ENCODE assay signal across 9 mouse cellular contexts in genomic region chr19:9071456-9072156, GRCm38 (mm10). TPM values are rescaled to one million over a fixed set of nuclear protein-coding genes. Genes with fewer than 3 reads are reported as not detected.
DNase-seq lines count a peak whose midpoint lies in the region; ATAC-seq lines count a peak whose summit lies in the region.
"Had no signal": no experiment of that assay in that cellular context is flagged by ENCODE, and none has a peak within 500 bp of the region (broad histone marks: within the 10 kb centered on the region; RNA-seq: fewer than 3 reads in every experiment).

No protein-coding gene starts in this region.

- H3K4me1 ChIP-seq in liver, embryonic 16.5 days (ENCODE audit: control insufficient read depth, low read depth, low read length): no peaks in the 10 kb centered on the region; the same call in 1 of the 2 replicates
- H3K4me1 ChIP-seq in liver, embryonic 12.5 days: peaks cover 17% of the 10 kb centered on the region
- H3K4me1 ChIP-seq in heart, embryonic 14.5 days (ENCODE audit: control insufficient read depth in 2 of 2, insufficient read depth in 2 of 2, low read length in 2 of 2): peaks cover 31% of the 10 kb centered on the region in 2 experiments
- peaks cover 43% of the 10 kb centered on the region for H3K4me1 ChIP-seq in kidney, embryonic 15.5 days
- H3K4me1 ChIP-seq in lung, embryonic 16.5 days (replicated peaks; ENCODE audit: control insufficient read depth, insufficient read depth, low read length): peaks cover 31% of the 10 kb centered on the region

- H3K9ac ChIP-seq in liver, embryonic 16.5 days (ENCODE audit: low read depth, low read length): no peak overlapping the region
- H3K9ac ChIP-seq in liver, embryonic 12.5 days: no peak overlapping the region
- H3K9ac ChIP-seq in heart, embryonic 14.5 days (ENCODE audit: low read length): 0 out of 2 replicates have a peak overlapping the region, but pooled peaks have one; percentile 4
- H3K9ac ChIP-seq in kidney, embryonic 15.5 days: no peak overlapping the region
- H3K9ac ChIP-seq in lung, embryonic 16.5 days (ENCODE audit: low read length): no peak overlapping the region; the same call in 1 of the 2 replicates
- H3K9ac ChIP-seq: liver, embryonic 14.5 days had no signal

- H3K9me3 ChIP-seq in liver, embryonic 16.5 days (replicated peaks; ENCODE audit: control insufficient read depth, low read length): no peaks in the 10 kb centered on the region
- no peaks in the 10 kb centered on the region for H3K9me3 ChIP-seq in liver, embryonic 12.5 days (replicated peaks)
- no peaks in the 10 kb centered on the region for H3K9me3 ChIP-seq in heart, embryonic 14.5 days (ENCODE audit: control insufficient read depth, low read length)
- no peaks in the 10 kb centered on the region for H3K9me3 ChIP-seq in kidney, embryonic 15.5 days (replicated peaks)
- H3K9me3 ChIP-seq in lung, embryonic 16.5 days (ENCODE audit: control insufficient read depth, low read length): no peaks in the 10 kb centered on the region

- peak; percentile 46 to 67 for DNase-seq in cerebellum, postnatal 25 days
- peak; percentile 17 to 38 for DNase-seq in right cerebral cortex, postnatal 36 days (ENCODE audit: low spot score in 2 of 2)
- no peak for DNase-seq in thymus, postnatal 10 days (ENCODE audit: low spot score in 2 of 2)

- no peaks in the 10 kb centered on the region for H3K36me3 ChIP-seq in liver, embryonic 16.5 days (ENCODE audit: control insufficient read depth, insufficient read depth)
- no peaks in the 10 kb centered on the region for H3K36me3 ChIP-seq in liver, embryonic 12.5 days
- H3K36me3 ChIP-seq in heart, embryonic 14.5 days (ENCODE audit: control insufficient read depth, insufficient read depth, low read length): no peaks in the 10 kb centered on the region
- H3K36me3 ChIP-seq in kidney, embryonic 15.5 days: no peaks in the 10 kb centered on the region
- no peaks in the 10 kb centered on the region for H3K36me3 ChIP-seq in lung, embryonic 16.5 days (ENCODE audit: control insufficient read depth, insufficient read depth, low read length)

- WGBS in liver, embryonic 16.5 days (ENCODE audit: insufficient replicate concordance): 42% methylated on average over 7 of the region's 7 CpGs
- 57% methylated on average over 7 of the region's 7 CpGs for WGBS in liver, embryonic 12.5 days (ENCODE audit: insufficient replicate concordance)
- WGBS in heart, embryonic 14.5 days: 30% methylated on average over 7 of the region's 7 CpGs
- WGBS in kidney, embryonic 15.5 days: 59% methylated on average over 7 of the region's 7 CpGs
- 34% methylated on average over 7 of the region's 7 CpGs for WGBS in lung, embryonic 16.5 days

- H3K4me3 ChIP-seq in liver, embryonic 16.5 days (ENCODE audit: low read depth, low read length): no peak overlapping the region
- H3K4me3 ChIP-seq in liver, embryonic 12.5 days: no peak overlapping the region
- no peak overlapping the region for H3K4me3 ChIP-seq in heart, embryonic 14.5 days (ENCODE audit: control insufficient read depth in 1 of 2, insufficient read depth in 1 of 2, low read depth in 1 of 2, low read length in 2 of 2)
- H3K4me3 ChIP-seq in kidney, embryonic 15.5 days (replicated peaks): no peak overlapping the region
- no peak overlapping the region for H3K4me3 ChIP-seq in lung, embryonic 16.5 days (ENCODE audit: low read length)

- H3K27me3 ChIP-seq in liver, embryonic 16.5 days (ENCODE audit: control insufficient read depth, insufficient read depth, low read depth, low read length): no peaks in the 10 kb centered on the region
- H3K27me3 ChIP-seq in liver, embryonic 12.5 days (replicated peaks): no peaks in the 10 kb centered on the region
- H3K27me3 ChIP-seq in heart, embryonic 14.5 days (ENCODE audit: control insufficient read depth, insufficient read depth, low read length): no peaks in the 10 kb centered on the region
- no peaks in the 10 kb centered on the region for H3K27me3 ChIP-seq in kidney, embryonic 15.5 days
- no peaks in the 10 kb centered on the region for H3K27me3 ChIP-seq in lung, embryonic 16.5 days (ENCODE audit: control insufficient read depth, insufficient read depth, low read depth, low read length)

- no peak overlapping the region for H3K27ac ChIP-seq in liver, embryonic 16.5 days (ENCODE audit: low read length)
- H3K27ac ChIP-seq in liver, embryonic 12.5 days: no peak overlapping the region
- peak overlapping the region; percentile 74 to 78 for H3K27ac ChIP-seq in heart, embryonic 14.5 days (replicated peaks in 1 of 2; ENCODE audit: control insufficient read depth in 1 of 2, insufficient read depth in 1 of 2, low read depth in 2 of 2, low read length in 2 of 2)
- H3K27ac ChIP-seq in kidney, embryonic 15.5 days: peak overlapping the region; percentile 77
- H3K27ac ChIP-seq in lung, embryonic 16.5 days (ENCODE audit: low read length): peak overlapping the region; percentile 86
- H3K27ac ChIP-seq: liver, embryonic 14.5 days had no signal

- H3K4me2 ChIP-seq in liver, embryonic 16.5 days (ENCODE audit: low read depth, low read length): no peak overlapping the region
- H3K4me2 ChIP-seq in liver, embryonic 12.5 days: no peak overlapping the region
- no peak overlapping the region for H3K4me2 ChIP-seq in heart, embryonic 14.5 days (ENCODE audit: low read length)
- no peak overlapping the region for H3K4me2 ChIP-seq in kidney, embryonic 15.5 days
- no peak overlapping the region for H3K4me2 ChIP-seq in lung, embryonic 16.5 days (ENCODE audit: low read depth, low read length)

- ATAC-seq in liver, embryonic 16.5 days (ENCODE audit: low read depth): peak; percentile 37; the same call in 1 of the 2 replicates
- no peak for ATAC-seq in liver, embryonic 12.5 days
- peak; percentile 58 for ATAC-seq in heart, embryonic 14.5 days (ENCODE audit: insufficient number of reproducible peaks, insufficient read depth, low FRiP score, low read depth)
- no peak; the same call in 1 of the 2 replicates for ATAC-seq in kidney, embryonic 15.5 days (replicated peaks; ENCODE audit: low FRiP score)
- peak; percentile 76 for ATAC-seq in lung, embryonic 16.5 days (ENCODE audit: low read depth)

RNA-seq across cellular contexts. Expression of gene Scgb1a1, which starts 16.2 kb away (rescaled TPM):
- not detected in 2 replicates for polyA plus RNA-seq in liver, embryonic 16.5 days (2015; fragmentation: Nextera tagmentation; extraction: Ambion mirVana)
- polyA plus RNA-seq in liver, embryonic 12.5 days (2016; fragmentation: Nextera tagmentation; extraction: Ambion mirVana): not detected in 2 replicates
- polyA plus RNA-seq in heart, embryonic 14.5 days (2014; fragmentation: Nextera tagmentation; extraction: Ambion mirVana): not detected in 2 replicates
- not detected in 2 replicates for polyA plus RNA-seq in kidney, embryonic 15.5 days (2015; fragmentation: Nextera tagmentation; extraction: Ambion mirVana)
- 25.3 and 50.5 TPM in 2 replicates for polyA plus RNA-seq in lung, embryonic 16.5 days (2015; fragmentation: Nextera tagmentation; extraction: Ambion mirVana)
- polyA plus RNA-seq: liver, embryonic 14.5 days had no signal

Comparison
In these comparisons a context has a peak if more than half of its experiments do, and no peak if none do; other contexts are left out.
1. ATAC-seq: peak in liver, embryonic 16.5 days (single experiment), heart, embryonic 14.5 days (single experiment) and lung, embryonic 16.5 days (single experiment); none in liver, embryonic 12.5 days (single experiment) and kidney, embryonic 15.5 days (single experiment).
2. H3K27ac ChIP-seq: peak in heart, embryonic 14.5 days (2 of 2), kidney, embryonic 15.5 days (single experiment) and lung, embryonic 16.5 days (single experiment); none in liver, embryonic 16.5 days (single experiment) and liver, embryonic 12.5 days (single experiment).
3. DNase-seq: peak in cerebellum, postnatal 25 days (2 of 2) and right cerebral cortex, postnatal 36 days (2 of 2); none in thymus, postnatal 10 days (0 of 2).
4. RNA of gene Scgb1a1, which starts 16.2 kb away (polyA plus RNA-seq): 25.3 to 50.5 TPM in lung, embryonic 16.5 days; not detected in heart, embryonic 14.5 days, not detected in liver, embryonic 16.5 days, not detected in liver, embryonic 12.5 days and not detected in kidney, embryonic 15.5 days; every median in the first group is over 10 times any median in the second.